Mouse (Mus musculus): ENCODE data around the gene Olfr1076.
"Not testable (repeated sequence)": the region's sequence is repeated elsewhere in the genome, so short reads cannot be mapped to it uniquely, and the experiment has no call there.

Gene Olfr1076

DNA sequence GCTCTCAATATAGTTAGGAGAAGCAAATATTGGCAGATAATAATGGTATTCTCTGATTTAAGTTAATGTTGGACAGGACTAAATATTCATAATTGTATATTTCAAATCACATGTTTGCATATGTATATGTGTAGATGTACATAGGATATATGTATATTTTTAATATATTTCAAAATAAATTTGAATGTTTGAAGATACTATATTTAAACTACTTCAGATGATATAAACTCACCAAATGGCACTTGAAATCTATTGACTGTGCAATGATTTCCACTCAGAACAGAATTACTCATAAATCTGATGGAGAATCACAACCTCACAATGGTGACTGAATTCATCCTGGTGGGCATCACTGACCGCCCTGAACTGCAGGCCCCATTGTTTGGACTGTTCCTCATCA is at the start of gene Olfr1076:
Olfr1076 (plus strand) TSS at position 301 of the 400 bp plus-strand sequence.
- no peak for DNase-seq (ENCODE audit: low spot score)

DNA sequence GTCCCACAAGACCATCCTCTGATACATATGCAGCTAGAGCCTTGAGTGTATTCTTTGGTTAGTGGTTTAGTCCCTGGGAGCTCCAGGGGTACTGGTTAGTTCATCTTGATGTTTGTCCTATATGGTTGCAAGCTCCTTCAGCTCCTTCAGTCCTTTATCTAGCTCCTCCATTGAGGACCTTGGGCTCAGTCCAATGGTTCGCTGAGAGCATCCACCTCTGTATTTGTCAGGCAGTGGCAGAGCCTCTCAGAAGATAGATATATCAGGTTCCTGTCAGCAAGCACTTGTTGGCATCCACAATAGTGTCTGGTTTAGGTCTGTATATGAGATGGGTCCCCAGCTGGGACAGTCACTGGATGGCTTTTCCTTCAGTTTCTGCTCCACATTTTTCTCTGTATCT is 47.8 kb upstream of the Olfr1076 start:
- DNase-seq (ENCODE audit: low spot score): no peak

DNA sequence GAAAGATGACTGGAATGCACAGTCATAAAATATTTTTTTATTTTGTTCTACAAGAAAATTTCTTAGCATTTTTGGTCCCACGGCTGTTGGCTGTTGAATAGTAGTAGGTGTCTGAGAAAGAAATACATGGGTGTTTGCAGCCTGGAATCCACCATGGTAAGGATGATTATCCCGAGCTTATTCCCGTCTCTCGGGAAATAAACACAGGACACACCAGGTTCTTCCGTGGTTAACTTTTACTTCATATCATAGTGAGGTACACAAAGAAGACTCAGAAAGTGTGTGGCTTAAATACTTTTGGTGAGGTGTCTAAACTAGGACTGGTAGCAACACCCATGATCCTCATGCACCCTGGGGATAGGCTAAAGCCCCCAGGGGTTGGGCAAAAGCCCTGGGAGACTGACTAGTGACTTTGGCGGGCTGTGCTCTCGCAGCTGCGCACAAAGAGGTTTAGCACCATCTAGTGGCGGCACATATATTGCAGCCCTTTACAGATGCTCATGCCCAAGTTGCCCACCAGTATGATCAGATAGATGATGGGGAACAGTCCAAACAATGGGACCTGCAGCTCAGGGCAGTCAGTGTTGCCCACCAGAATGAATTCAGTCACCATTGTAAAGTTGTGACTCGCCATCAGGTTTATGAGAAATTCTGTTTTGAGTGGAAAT is 43.7 kb upstream of the Olfr1076 start:
- DNase-seq (ENCODE audit: low spot score): peak; percentile 57

DNA sequence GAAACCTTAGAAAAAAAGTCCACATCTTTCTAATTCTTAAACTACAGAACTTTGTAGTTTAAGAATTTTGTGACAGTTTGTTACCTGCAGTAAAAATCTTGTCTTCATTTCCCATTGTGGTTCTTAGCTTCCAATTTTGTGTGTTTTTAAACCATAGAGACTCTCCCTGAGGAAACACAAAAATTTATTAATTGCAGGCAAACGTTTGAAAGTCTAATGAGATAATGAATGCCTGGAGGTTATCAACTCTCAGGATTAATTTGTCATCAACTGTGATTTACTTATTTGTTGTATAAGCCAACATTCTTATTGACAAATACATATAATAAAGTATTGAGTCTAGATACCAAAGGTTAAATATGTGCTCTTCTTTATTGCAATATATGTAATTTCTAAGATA is 21.0 kb upstream of the Olfr1076 start, which contains the start of gene Olfr228:
Olfr228 (minus strand) TSS at position 101 of the 400 bp plus-strand sequence.
- no peak for DNase-seq (ENCODE audit: low spot score)

DNA sequence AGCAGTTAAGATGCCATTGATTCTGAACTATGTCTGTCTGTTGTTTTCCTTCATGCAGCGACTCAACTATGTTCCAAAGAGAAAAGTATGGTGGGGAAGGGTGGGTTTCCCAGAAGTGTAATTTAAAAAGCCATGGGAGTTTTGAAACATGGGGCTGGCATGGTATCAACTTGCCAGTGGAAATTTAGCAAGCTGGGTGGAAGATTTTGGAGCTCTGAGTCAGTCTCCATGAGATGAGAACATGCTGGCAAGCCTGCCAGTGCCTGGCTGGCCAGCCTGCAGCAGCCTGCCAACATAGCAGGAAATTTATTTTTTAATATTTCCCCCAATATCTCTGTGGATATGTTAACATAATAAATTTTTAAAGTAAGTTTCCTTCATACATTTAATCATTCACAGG is 22.7 kb downstream of the Olfr1076 start:
- peak; percentile 30 for DNase-seq (ENCODE audit: low spot score)

DNA sequence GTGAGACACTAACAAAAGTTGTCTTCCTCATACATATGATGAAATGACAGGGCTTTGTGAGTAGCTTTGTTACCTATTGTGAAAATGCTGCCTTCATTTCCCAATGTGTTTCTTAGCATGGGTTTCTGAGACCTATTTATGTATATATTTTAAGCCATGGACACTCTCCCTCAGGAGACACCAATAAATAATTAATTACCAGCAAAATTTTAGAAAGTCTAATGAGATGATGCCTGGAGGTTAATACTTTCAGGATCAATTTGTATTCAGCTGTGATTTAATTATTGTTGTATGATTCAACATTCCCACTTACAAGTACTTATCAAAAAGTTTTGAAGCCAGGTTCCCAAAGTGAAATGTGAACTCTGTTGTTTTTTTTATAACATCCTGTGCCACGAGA is 34.1 kb downstream of the Olfr1076 start, which contains the start of gene Olfr1079:
Olfr1079 (minus strand) TSS at position 101 of the 400 bp plus-strand sequence.
- DNase-seq (ENCODE audit: low spot score): no peak

DNA sequence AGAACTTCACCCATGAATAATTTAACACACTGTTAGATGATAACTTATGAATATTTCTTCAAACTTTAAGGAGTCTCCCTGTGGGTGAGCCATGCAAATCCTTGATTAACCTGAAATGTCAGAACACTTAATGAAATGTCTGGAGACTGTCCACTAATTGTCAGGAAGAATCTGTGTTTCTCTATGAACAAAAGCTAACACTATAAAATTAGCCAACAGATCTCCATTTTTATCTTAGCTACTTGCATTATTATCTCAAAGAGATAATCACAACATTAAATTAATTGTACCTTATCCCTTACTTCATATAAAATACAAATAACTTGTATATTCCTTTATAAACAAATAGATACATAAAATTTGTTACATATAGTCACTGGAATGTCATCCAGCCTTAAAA is 49.9 kb downstream of the Olfr1076 start, which contains the start of gene Olfr1080:
Olfr1080 (minus strand) TSS at position 101 of the 400 bp plus-strand sequence.
- not testable (repeated sequence) for DNase-seq (ENCODE audit: low spot score)
